Mouse (Mus musculus): ENCODE results near the gene Rfpl4b. TPM values are rescaled to one million over a fixed set of nuclear protein-coding genes. Genes with fewer than 3 reads are reported as not detected.
"Not testable (repeated sequence)": the region's sequence is repeated elsewhere in the genome, so short reads cannot be mapped to it uniquely, and the experiment has no call there.

Gene Rfpl4b
- polyA plus RNA-seq (2014; fragmentation: Nextera tagmentation; extraction: Ambion mirVana) = not detected in 2 replicates

GRCm38 (mm10) chr10:38821679-38822078 lies at the start of gene Rfpl4b:
TSS of gene Rfpl4b (minus strand) at chr10:38821779.
- WGBS = 90% methylated on average over 3 of the region's 3 CpGs
- H3K27ac ChIP-seq (ENCODE audit: low read depth, low read length) = no peak within 1 kb of the TSS
- H3K4me3 ChIP-seq (ENCODE audit: low read depth, low read length) = no peak within 1 kb of the TSS
- ATAC-seq (ENCODE audit: insufficient read depth, low FRiP score, low TSS enrichment) = no peak
- no peak for DNase-seq (ENCODE audit: low spot score)
- no peak within 1 kb of the TSS for H3K9ac ChIP-seq (ENCODE audit: low read length)
- peaks cover 6% of the 10 kb centered on the region; the same call in 1 of the 2 replicates for H3K9me3 ChIP-seq (ENCODE audit: control insufficient read depth, low read length)
- H3K27me3 ChIP-seq (ENCODE audit: control insufficient read depth, insufficient read depth, low read length) = no peaks in the 10 kb centered on the region
- H3K4me2 ChIP-seq (ENCODE audit: low read depth) = no peak within 1 kb of the TSS
- H3K36me3 ChIP-seq (ENCODE audit: control insufficient read depth, insufficient read depth, low read length) = no peaks in the 10 kb centered on the region
- H3K4me1 ChIP-seq (ENCODE audit: control insufficient read depth, insufficient read depth, low read length) = no peaks in the 10 kb centered on the region

GRCm38 (mm10) chr10:38855186-38855585 lies 33.6 kb upstream of the Rfpl4b start:
- ATAC-seq (ENCODE audit: insufficient read depth, low FRiP score, low TSS enrichment) (no peak), DNase-seq (ENCODE audit: low spot score) (peak; percentile 12)
- H3K9ac ChIP-seq (ENCODE audit: low read length) = no peak overlapping the region
- no peaks in the 10 kb centered on the region for H3K4me1 ChIP-seq (ENCODE audit: control insufficient read depth, insufficient read depth, low read length)
- H3K27ac ChIP-seq (ENCODE audit: low read depth, low read length) = no peak overlapping the region
- no peak overlapping the region for H3K4me3 ChIP-seq (ENCODE audit: low read depth, low read length)
- H3K9me3 ChIP-seq (ENCODE audit: control insufficient read depth, low read length) = no peaks in the 10 kb centered on the region
- no peaks in the 10 kb centered on the region for H3K27me3 ChIP-seq (ENCODE audit: control insufficient read depth, insufficient read depth, low read length)
- WGBS = 73% methylated on average over 2 of the region's 2 CpGs
- no peak overlapping the region for H3K4me2 ChIP-seq (ENCODE audit: low read depth)
- H3K36me3 ChIP-seq (ENCODE audit: control insufficient read depth, insufficient read depth, low read length) = no peaks in the 10 kb centered on the region

- 50% methylated on average over 5 of the region's 5 CpGs for WGBS
- not testable (repeated sequence) for DNase-seq (ENCODE audit: low spot score); H3K4me3 ChIP-seq (ENCODE audit: low read depth, low read length)
Measured at GRCm38 (mm10) chr10:38850006-38850405, 28.4 kb upstream of the Rfpl4b start.

GRCm38 (mm10) chr10:38848884-38849499 lies 27.4 kb upstream of the Rfpl4b start:
- peak; percentile 67; the same call in 1 of the 2 replicates for ATAC-seq (ENCODE audit: insufficient read depth, low FRiP score, low TSS enrichment)
- no peak overlapping the region for H3K27ac ChIP-seq (ENCODE audit: low read depth, low read length)
- 23% methylated on average over 8 of the region's 8 CpGs for WGBS

More at GRCm38 (mm10) chr10:38850006-38850405, 28.4 kb upstream of the Rfpl4b start:
- H3K36me3 ChIP-seq (ENCODE audit: control insufficient read depth, insufficient read depth, low read length); H3K27ac ChIP-seq (ENCODE audit: low read depth, low read length); H3K9ac ChIP-seq (ENCODE audit: low read length); H3K4me1 ChIP-seq (ENCODE audit: control insufficient read depth, insufficient read depth, low read length); H3K27me3 ChIP-seq (ENCODE audit: control insufficient read depth, insufficient read depth, low read length); H3K4me2 ChIP-seq (ENCODE audit: low read depth); ATAC-seq (ENCODE audit: insufficient read depth, low FRiP score, low TSS enrichment); H3K9me3 ChIP-seq (ENCODE audit: control insufficient read depth, low read length): not testable (repeated sequence)

GRCm38 (mm10) chr10:38848231-38848630 lies 26.7 kb upstream of the Rfpl4b start:
- H3K9me3 ChIP-seq (ENCODE audit: control insufficient read depth, low read length) = no peaks in the 10 kb centered on the region
- 88% methylated on average over 4 of the region's 4 CpGs for WGBS
- DNase-seq (ENCODE audit: low spot score) (no peak), ATAC-seq (ENCODE audit: insufficient read depth, low FRiP score, low TSS enrichment) (no peak)
- H3K4me3 ChIP-seq (ENCODE audit: low read depth, low read length) = no peak overlapping the region
- H3K27ac ChIP-seq (ENCODE audit: low read depth, low read length) = no peak overlapping the region
- no peak overlapping the region for H3K4me2 ChIP-seq (ENCODE audit: low read depth)
- no peaks in the 10 kb centered on the region for H3K36me3 ChIP-seq (ENCODE audit: control insufficient read depth, insufficient read depth, low read length)
- no peaks in the 10 kb centered on the region for H3K4me1 ChIP-seq (ENCODE audit: control insufficient read depth, insufficient read depth, low read length)
- no peaks in the 10 kb centered on the region for H3K27me3 ChIP-seq (ENCODE audit: control insufficient read depth, insufficient read depth, low read length)
- H3K9ac ChIP-seq (ENCODE audit: low read length) = no peak overlapping the region

More at GRCm38 (mm10) chr10:38848884-38849499, 27.4 kb upstream of the Rfpl4b start:
- peak; percentile 75 for DNase-seq (ENCODE audit: low spot score)
- no peaks in the 10 kb centered on the region for H3K36me3 ChIP-seq (ENCODE audit: control insufficient read depth, insufficient read depth, low read length)
- H3K4me1 ChIP-seq (ENCODE audit: control insufficient read depth, insufficient read depth, low read length) = no peaks in the 10 kb centered on the region
- no peaks in the 10 kb centered on the region for H3K9me3 ChIP-seq (ENCODE audit: control insufficient read depth, low read length)
- H3K9ac ChIP-seq (ENCODE audit: low read length) = no peak overlapping the region
- H3K4me3 ChIP-seq (ENCODE audit: low read depth, low read length) = no peak overlapping the region
- no peak overlapping the region for H3K4me2 ChIP-seq (ENCODE audit: low read depth)
- no peaks in the 10 kb centered on the region for H3K27me3 ChIP-seq (ENCODE audit: control insufficient read depth, insufficient read depth, low read length)

- no peak overlapping the region for H3K4me3 ChIP-seq (ENCODE audit: low read depth, low read length)
- no peak overlapping the region for H3K27ac ChIP-seq (ENCODE audit: low read depth, low read length)
- H3K36me3 ChIP-seq (ENCODE audit: control insufficient read depth, insufficient read depth, low read length) = no peaks in the 10 kb centered on the region
- no peaks in the 10 kb centered on the region for H3K4me1 ChIP-seq (ENCODE audit: control insufficient read depth, insufficient read depth, low read length)
- no peaks in the 10 kb centered on the region for H3K27me3 ChIP-seq (ENCODE audit: control insufficient read depth, insufficient read depth, low read length)
- H3K9ac ChIP-seq (ENCODE audit: low read length) = no peak overlapping the region
- 58% methylated on average over 1 of the region's 1 CpGs for WGBS
- ATAC-seq (ENCODE audit: insufficient read depth, low FRiP score, low TSS enrichment) (no peak), DNase-seq (ENCODE audit: low spot score) (no peak)
- peaks cover 6% of the 10 kb centered on the region; the same call in 1 of the 2 replicates for H3K9me3 ChIP-seq (ENCODE audit: control insufficient read depth, low read length)
- no peak overlapping the region for H3K4me2 ChIP-seq (ENCODE audit: low read depth)
Measured at GRCm38 (mm10) chr10:38823741-38824140, 2.2 kb upstream of the Rfpl4b start.

- Histone ChIP-seq H3K9me3 (ENCODE audit: control insufficient read depth, low read length) (no peaks in the 10 kb centered on the region), H3K27ac (ENCODE audit: low read depth, low read length) (no peak overlapping the region), H3K27me3 (ENCODE audit: control insufficient read depth, insufficient read depth, low read length) (no peaks in the 10 kb centered on the region), H3K4me3 (ENCODE audit: low read depth, low read length) (no peak overlapping the region), H3K9ac (ENCODE audit: low read length) (no peak overlapping the region), H3K36me3 (ENCODE audit: control insufficient read depth, insufficient read depth, low read length) (no peaks in the 10 kb centered on the region), H3K4me1 (ENCODE audit: control insufficient read depth, insufficient read depth, low read length) (no peaks in the 10 kb centered on the region), H3K4me2 (ENCODE audit: low read depth) (no peak overlapping the region)
- 88% methylated on average over 2 of the region's 2 CpGs for WGBS
- ATAC-seq (ENCODE audit: insufficient read depth, low FRiP score, low TSS enrichment) (no peak), DNase-seq (ENCODE audit: low spot score) (no peak)
Measured at GRCm38 (mm10) chr10:38806056-38806455, 15.5 kb downstream of the Rfpl4b start.

- Histone ChIP-seq H3K36me3 (ENCODE audit: control insufficient read depth, insufficient read depth, low read length) (no peaks in the 10 kb centered on the region), H3K4me1 (ENCODE audit: control insufficient read depth, insufficient read depth, low read length) (no peaks in the 10 kb centered on the region), H3K4me2 (ENCODE audit: low read depth) (no peak overlapping the region), H3K27ac (ENCODE audit: low read depth, low read length) (no peak overlapping the region), H3K27me3 (ENCODE audit: control insufficient read depth, insufficient read depth, low read length) (no peaks in the 10 kb centered on the region), H3K4me3 (ENCODE audit: low read depth, low read length) (no peak overlapping the region), H3K9me3 (ENCODE audit: control insufficient read depth, low read length) (no peaks in the 10 kb centered on the region), H3K9ac (ENCODE audit: low read length) (no peak overlapping the region)
- 91% methylated on average over 8 of the region's 8 CpGs for WGBS
- ATAC-seq (ENCODE audit: insufficient read depth, low FRiP score, low TSS enrichment) = no peak
- DNase-seq (ENCODE audit: low spot score) = no peak
Measured at GRCm38 (mm10) chr10:38804047-38804446, 17.5 kb downstream of the Rfpl4b start.

- Histone ChIP-seq H3K36me3 (ENCODE audit: control insufficient read depth, insufficient read depth, low read length) (no peaks in the 10 kb centered on the region), H3K4me2 (ENCODE audit: low read depth) (no peak overlapping the region), H3K9ac (ENCODE audit: low read length) (no peak overlapping the region), H3K9me3 (ENCODE audit: control insufficient read depth, low read length) (no peaks in the 10 kb centered on the region), H3K27ac (ENCODE audit: low read depth, low read length) (no peak overlapping the region), H3K4me1 (ENCODE audit: control insufficient read depth, insufficient read depth, low read length) (no peaks in the 10 kb centered on the region), H3K4me3 (ENCODE audit: low read depth, low read length) (no peak overlapping the region), H3K27me3 (ENCODE audit: control insufficient read depth, insufficient read depth, low read length) (no peaks in the 10 kb centered on the region)
- DNase-seq (ENCODE audit: low spot score) (no peak), ATAC-seq (ENCODE audit: insufficient read depth, low FRiP score, low TSS enrichment) (no peak)
- WGBS = 89% methylated on average over 7 of the region's 7 CpGs
Measured at GRCm38 (mm10) chr10:38803304-38803703, 18.3 kb downstream of the Rfpl4b start.

All from neural tube, embryonic 11.5 days (tissue).